Mouse (Mus musculus): ENCODE data around the gene Vars. TPM values are rescaled to one million over a fixed set of nuclear protein-coding genes. Genes with fewer than 3 reads are reported as not detected.
A peak's percentile ranks its signal among the peaks of the same experiment; 100 is the strongest.
"Not testable (repeated sequence)": the region's sequence is repeated elsewhere in the genome, so short reads cannot be mapped to it uniquely, and the experiment has no call there.

Vars gene
- polyA plus RNA-seq, 1 experiment from 2014 or later = 124 TPM

GRCm38 (mm10) chr17:35029691-35030532, 29.1 kb downstream of the Vars start:
- Histone ChIP-seq H3K27me3 (ENCODE audit: control insufficient read depth, insufficient read depth, low read length) (no peaks in the 10 kb centered on the region), H3K4me1 (ENCODE audit: control insufficient read depth, insufficient read depth, low read length) (peaks cover 8% of the 10 kb centered on the region), H3K9ac (ENCODE audit: low read length) (no peak overlapping the region), H3K4me3 (ENCODE audit: low read depth, low read length) (no peak overlapping the region), H3K36me3 (ENCODE audit: control insufficient read depth, insufficient read depth, low read length) (no peaks in the 10 kb centered on the region), H3K9me3 (ENCODE audit: control insufficient read depth, low read length) (no peaks in the 10 kb centered on the region), H3K4me2 (ENCODE audit: low read depth, severe bottlenecking) (0 out of 2 replicates have a peak overlapping the region, but pooled peaks have one; percentile 0), H3K27ac (replicated peaks; ENCODE audit: low read depth, low read length) (no peak overlapping the region)
- DNase-seq (ENCODE audit: low spot score) = no peak
- no peak for ATAC-seq (ENCODE audit: insufficient number of reproducible peaks, low FRiP score, low TSS enrichment, low read depth)
- 35% methylated on average over 19 of the region's 19 CpGs for WGBS

- Histone ChIP-seq H3K9me3 (ENCODE audit: control insufficient read depth, low read length) (no peaks in the 10 kb centered on the region), H3K4me1 (ENCODE audit: control insufficient read depth, insufficient read depth, low read length) (peaks cover 8% of the 10 kb centered on the region), H3K4me3 (ENCODE audit: low read depth, low read length) (no peak overlapping the region), H3K27ac (replicated peaks; ENCODE audit: low read depth, low read length) (no peak overlapping the region), H3K36me3 (ENCODE audit: control insufficient read depth, insufficient read depth, low read length) (no peaks in the 10 kb centered on the region), H3K27me3 (ENCODE audit: control insufficient read depth, insufficient read depth, low read length) (no peaks in the 10 kb centered on the region), H3K9ac (ENCODE audit: low read length) (no peak overlapping the region), H3K4me2 (ENCODE audit: low read depth, severe bottlenecking) (no peak overlapping the region)
- WGBS = 88% methylated on average over 11 of the region's 11 CpGs
- ATAC-seq (ENCODE audit: insufficient number of reproducible peaks, low FRiP score, low TSS enrichment, low read depth) = no peak
- DNase-seq (ENCODE audit: low spot score) = no peak
Measured at GRCm38 (mm10) chr17:35031272-35031671, 30.5 kb downstream of the Vars start.

GRCm38 (mm10) chr17:35031880-35032279, 31.1 kb downstream of the Vars start:
- Histone ChIP-seq H3K9ac (ENCODE audit: low read length) (no peak overlapping the region), H3K4me1 (ENCODE audit: control insufficient read depth, insufficient read depth, low read length) (peaks cover 8% of the 10 kb centered on the region), H3K4me3 (ENCODE audit: low read depth, low read length) (no peak overlapping the region), H3K9me3 (ENCODE audit: control insufficient read depth, low read length) (no peaks in the 10 kb centered on the region), H3K4me2 (ENCODE audit: low read depth, severe bottlenecking) (no peak overlapping the region), H3K27ac (replicated peaks; ENCODE audit: low read depth, low read length) (no peak overlapping the region), H3K27me3 (ENCODE audit: control insufficient read depth, insufficient read depth, low read length) (no peaks in the 10 kb centered on the region), H3K36me3 (ENCODE audit: control insufficient read depth, insufficient read depth, low read length) (no peaks in the 10 kb centered on the region)
- ATAC-seq (ENCODE audit: insufficient number of reproducible peaks, low FRiP score, low TSS enrichment, low read depth) (no peak), DNase-seq (ENCODE audit: low spot score) (no peak)
- WGBS = 86% methylated on average over 7 of the region's 7 CpGs

- no peak for DNase-seq (ENCODE audit: low spot score)
- Histone ChIP-seq H3K4me1 (ENCODE audit: control insufficient read depth, insufficient read depth, low read length) (peaks cover 5% of the 10 kb centered on the region), H3K9ac (ENCODE audit: low read length) (no peak overlapping the region), H3K36me3 (ENCODE audit: control insufficient read depth, insufficient read depth, low read length) (no peaks in the 10 kb centered on the region), H3K27me3 (ENCODE audit: control insufficient read depth, insufficient read depth, low read length) (no peaks in the 10 kb centered on the region), H3K4me2 (ENCODE audit: low read depth, severe bottlenecking) (no peak overlapping the region; the same call in 1 of the 2 replicates), H3K4me3 (ENCODE audit: low read depth, low read length) (no peak overlapping the region), H3K27ac (replicated peaks; ENCODE audit: low read depth, low read length) (no peak overlapping the region), H3K9me3 (ENCODE audit: control insufficient read depth, low read length) (no peaks in the 10 kb centered on the region)
- ATAC-seq (ENCODE audit: insufficient number of reproducible peaks, low FRiP score, low TSS enrichment, low read depth) = no peak
- 73% methylated on average over 8 of the region's 8 CpGs for WGBS
Measured at GRCm38 (mm10) chr17:35032323-35032870, 31.6 kb downstream of the Vars start.

GRCm38 (mm10) chr17:35033703-35034102, 32.9 kb downstream of the Vars start:
- not testable (repeated sequence) for H3K4me1 ChIP-seq (ENCODE audit: control insufficient read depth, insufficient read depth, low read length); H3K4me2 ChIP-seq (ENCODE audit: low read depth, severe bottlenecking); H3K36me3 ChIP-seq (ENCODE audit: control insufficient read depth, insufficient read depth, low read length); H3K27me3 ChIP-seq (ENCODE audit: control insufficient read depth, insufficient read depth, low read length); DNase-seq (ENCODE audit: low spot score); H3K9me3 ChIP-seq (ENCODE audit: control insufficient read depth, low read length); ATAC-seq (ENCODE audit: insufficient number of reproducible peaks, low FRiP score, low TSS enrichment, low read depth); H3K27ac ChIP-seq (replicated peaks; ENCODE audit: low read depth, low read length); H3K4me3 ChIP-seq (ENCODE audit: low read depth, low read length); H3K9ac ChIP-seq (ENCODE audit: low read length)
- 76% methylated on average over 1 of the region's 1 CpGs for WGBS

GRCm38 (mm10) chr17:35034896-35035295, 34.1 kb downstream of the Vars start:
- WGBS = 77% methylated on average over 6 of the region's 6 CpGs
- Histone ChIP-seq H3K9me3 (ENCODE audit: control insufficient read depth, low read length) (no peaks in the 10 kb centered on the region), H3K36me3 (ENCODE audit: control insufficient read depth, insufficient read depth, low read length) (no peaks in the 10 kb centered on the region), H3K27ac (replicated peaks; ENCODE audit: low read depth, low read length) (no peak overlapping the region), H3K9ac (ENCODE audit: low read length) (no peak overlapping the region), H3K4me1 (ENCODE audit: control insufficient read depth, insufficient read depth, low read length) (no peaks in the 10 kb centered on the region; the same call in 1 of the 2 replicates), H3K27me3 (ENCODE audit: control insufficient read depth, insufficient read depth, low read length) (no peaks in the 10 kb centered on the region), H3K4me2 (ENCODE audit: low read depth, severe bottlenecking) (no peak overlapping the region), H3K4me3 (ENCODE audit: low read depth, low read length) (no peak overlapping the region)
- DNase-seq (ENCODE audit: low spot score) (no peak), ATAC-seq (ENCODE audit: insufficient number of reproducible peaks, low FRiP score, low TSS enrichment, low read depth) (no peak)

GRCm38 (mm10) chr17:35039121-35039873, 38.5 kb downstream of the Vars start:
- DNase-seq (ENCODE audit: low spot score) (no peak), ATAC-seq (ENCODE audit: insufficient number of reproducible peaks, low FRiP score, low TSS enrichment, low read depth) (no peak)
- Histone ChIP-seq H3K4me2 (ENCODE audit: low read depth, severe bottlenecking) (no peak overlapping the region), H3K4me1 (ENCODE audit: control insufficient read depth, insufficient read depth, low read length) (no peaks in the 10 kb centered on the region), H3K9ac (ENCODE audit: low read length) (no peak overlapping the region), H3K27me3 (ENCODE audit: control insufficient read depth, insufficient read depth, low read length) (no peaks in the 10 kb centered on the region), H3K36me3 (ENCODE audit: control insufficient read depth, insufficient read depth, low read length) (no peaks in the 10 kb centered on the region), H3K27ac (replicated peaks; ENCODE audit: low read depth, low read length) (no peak overlapping the region), H3K9me3 (ENCODE audit: control insufficient read depth, low read length) (no peaks in the 10 kb centered on the region), H3K4me3 (ENCODE audit: low read depth, low read length) (no peak overlapping the region)
- WGBS = 83% methylated on average over 11 of the region's 11 CpGs

- ATAC-seq (ENCODE audit: insufficient number of reproducible peaks, low FRiP score, low TSS enrichment, low read depth) (no peak), DNase-seq (ENCODE audit: low spot score) (no peak)
- Histone ChIP-seq H3K9me3 (ENCODE audit: control insufficient read depth, low read length) (no peaks in the 10 kb centered on the region), H3K9ac (ENCODE audit: low read length) (no peak overlapping the region), H3K4me1 (ENCODE audit: control insufficient read depth, insufficient read depth, low read length) (peaks cover 11% of the 10 kb centered on the region), H3K27me3 (ENCODE audit: control insufficient read depth, insufficient read depth, low read length) (no peaks in the 10 kb centered on the region), H3K27ac (replicated peaks; ENCODE audit: low read depth, low read length) (no peak overlapping the region), H3K36me3 (ENCODE audit: control insufficient read depth, insufficient read depth, low read length) (no peaks in the 10 kb centered on the region), H3K4me2 (ENCODE audit: low read depth, severe bottlenecking) (no peak overlapping the region), H3K4me3 (ENCODE audit: low read depth, low read length) (no peak overlapping the region)
- 90% methylated on average over 4 of the region's 4 CpGs for WGBS
Measured at GRCm38 (mm10) chr17:35043794-35044193, 43.0 kb downstream of the Vars start.

Data from limb, embryonic 11.5 days (tissue).